Mouse (Mus musculus): ENCODE data around the gene Casp3. TPM values are rescaled to one million over a fixed set of nuclear protein-coding genes. Genes with fewer than 3 reads are reported as not detected.

Gene Casp3
- total RNA-seq, 2 experiments from 2014 or later, result 33.6 to 54.1 TPM

DNA sequence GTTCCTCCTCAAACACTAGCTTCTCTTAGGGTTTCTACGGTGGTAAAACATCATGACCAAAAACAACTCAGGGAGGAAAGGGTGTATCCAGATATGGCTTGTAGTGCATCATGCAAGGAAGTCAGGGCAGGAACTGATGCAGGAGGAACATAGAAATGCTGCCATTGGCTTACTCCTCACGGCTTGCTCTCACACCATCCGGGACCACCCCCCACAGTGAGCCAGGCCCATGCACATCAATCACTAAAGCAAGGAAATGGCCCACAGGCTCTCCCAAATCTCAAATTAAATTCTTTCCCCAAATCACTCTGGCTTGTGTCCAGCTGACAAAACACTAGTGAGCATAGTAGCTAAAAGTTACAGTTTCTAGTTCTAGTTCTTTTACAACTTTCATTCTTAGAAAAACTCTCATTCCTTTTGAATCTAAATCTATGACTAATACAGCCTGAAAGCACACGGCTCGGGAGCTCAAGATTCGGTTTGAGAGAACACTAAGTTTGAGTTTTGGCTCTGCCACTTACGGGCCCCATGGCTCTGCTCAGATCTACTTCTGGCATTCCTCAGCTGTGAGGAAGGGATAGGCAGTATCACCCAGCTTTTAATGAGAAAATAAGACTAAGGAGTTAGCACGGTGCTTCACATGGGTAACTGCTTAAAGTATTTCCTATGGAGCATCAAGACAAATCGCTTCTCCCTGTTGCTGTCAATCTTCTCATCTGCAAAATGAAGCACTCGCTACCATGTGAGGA lies 16.0 kb upstream of the Casp3 start:
- no peak for ATAC-seq (replicated peaks; ENCODE audit: poor library complexity, severe bottlenecking)

DNA sequence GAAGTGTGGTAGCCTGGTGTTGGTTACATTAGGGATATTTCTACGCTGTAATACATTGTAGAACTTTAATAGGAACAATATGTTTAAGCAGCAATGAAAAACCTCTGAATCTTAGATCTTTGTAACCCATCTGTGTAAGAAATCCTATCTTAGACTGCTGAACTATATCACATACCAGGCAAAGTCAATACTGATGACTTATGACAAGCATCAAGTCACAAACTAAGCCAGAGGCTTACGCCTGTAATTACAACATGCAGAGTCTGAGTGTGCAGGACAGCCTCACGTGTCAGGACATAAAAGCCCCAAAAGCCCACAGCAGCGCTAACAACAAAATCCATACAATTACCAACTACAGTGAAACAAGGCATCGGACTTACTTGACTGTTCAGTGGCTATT lies 13.5 kb upstream of the Casp3 start:
- no peak for ATAC-seq (replicated peaks; ENCODE audit: poor library complexity, severe bottlenecking)

DNA sequence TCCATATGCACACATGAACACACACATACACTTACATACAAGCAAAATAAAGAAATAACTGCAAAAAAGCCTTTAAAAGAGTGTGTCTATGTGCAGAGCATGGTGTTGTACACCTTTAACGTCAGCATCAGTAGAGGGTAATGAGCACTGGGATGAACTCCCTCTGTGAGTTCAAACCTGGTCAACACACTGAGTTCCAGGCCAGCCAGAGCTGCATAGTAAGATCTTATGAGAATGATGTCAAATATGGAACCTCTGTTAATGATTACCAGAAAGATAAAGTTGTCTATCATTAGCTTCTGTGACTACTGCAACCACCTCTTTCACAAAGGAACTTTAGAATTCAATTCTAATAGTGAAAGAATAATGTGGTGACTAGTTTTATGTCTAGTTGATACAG lies 10.2 kb upstream of the Casp3 start:
- no peak for ATAC-seq (replicated peaks; ENCODE audit: poor library complexity, severe bottlenecking)

DNA sequence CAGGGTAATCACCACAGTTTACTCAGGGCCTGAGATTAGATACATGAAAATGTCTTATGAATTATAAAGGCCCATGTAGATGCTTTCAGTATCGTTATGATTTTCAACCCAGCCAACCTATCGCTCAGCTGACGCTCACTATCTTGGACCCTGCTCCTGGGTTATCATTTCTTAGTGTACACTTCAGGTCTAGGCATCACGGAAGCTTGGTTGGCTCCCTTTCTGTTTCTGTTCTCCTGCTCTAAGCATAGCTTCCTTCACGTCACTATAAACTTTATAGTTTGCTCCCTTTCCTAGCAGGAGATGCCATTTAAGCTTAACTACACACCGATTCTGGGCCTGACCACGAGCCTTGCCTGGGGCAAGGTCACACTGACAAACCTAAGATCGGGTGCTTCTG lies 5.5 kb upstream of the Casp3 start:
- no peak for ATAC-seq (replicated peaks; ENCODE audit: poor library complexity, severe bottlenecking)

DNA sequence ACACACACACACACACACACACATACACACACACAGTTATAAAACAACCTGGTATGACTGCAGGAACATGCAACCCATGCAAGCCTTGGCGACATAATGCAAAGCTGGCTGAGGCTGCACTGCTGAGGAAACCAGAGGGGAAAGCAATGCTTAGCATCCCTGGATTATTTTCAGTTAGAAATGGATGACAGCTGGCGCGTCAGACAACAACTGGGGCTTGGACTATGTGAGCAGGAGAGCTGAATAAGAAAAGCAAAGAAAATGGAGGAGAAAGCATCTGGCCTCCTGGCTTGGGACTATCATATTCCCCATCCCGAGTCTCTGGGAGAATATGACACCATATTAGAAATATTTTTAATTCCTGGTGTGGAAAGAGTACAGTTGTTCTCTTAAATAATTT lies 4.2 kb upstream of the Casp3 start:
- no peak for ATAC-seq (replicated peaks; ENCODE audit: poor library complexity, severe bottlenecking)

DNA sequence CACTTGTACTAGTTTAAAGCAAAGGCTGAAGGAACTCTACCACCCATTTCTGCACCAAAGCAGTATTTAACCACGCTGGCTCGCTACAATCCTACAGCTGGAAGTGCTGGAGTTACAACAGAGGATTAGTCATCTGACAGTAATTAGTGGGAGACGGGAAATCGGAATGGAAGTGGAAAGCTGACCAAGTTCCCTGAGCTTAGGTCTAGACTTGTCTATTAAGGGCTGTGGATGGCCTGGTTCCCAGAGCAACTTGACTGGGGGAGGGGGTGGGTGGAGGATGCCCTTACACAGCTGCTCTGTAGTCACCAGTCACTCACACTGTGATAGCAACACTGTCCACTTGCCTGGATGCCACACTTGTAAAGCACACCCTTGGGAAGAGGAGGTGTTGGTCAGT lies 3.7 kb upstream of the Casp3 start:
- no peak for ATAC-seq (replicated peaks; ENCODE audit: poor library complexity, severe bottlenecking)

DNA sequence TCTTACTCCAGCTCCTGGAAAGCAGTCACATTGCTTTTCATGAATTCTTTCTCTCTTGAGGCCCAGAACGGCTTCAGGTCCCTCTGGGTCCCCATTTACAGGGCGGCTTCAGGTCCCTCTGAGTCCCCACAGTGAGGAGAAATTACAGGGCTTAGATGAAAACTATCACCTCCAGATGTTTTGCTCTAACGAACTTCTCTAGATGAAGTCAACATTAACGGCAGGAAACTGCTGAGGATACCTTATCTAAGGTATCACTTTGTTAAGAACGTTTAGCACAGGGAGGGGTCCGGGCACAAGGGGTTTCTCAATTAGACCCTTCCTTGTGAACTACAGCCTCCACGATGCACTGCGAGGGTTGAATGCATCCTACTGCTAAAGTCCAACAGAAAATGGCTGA lies 1.2 kb upstream of the Casp3 start:
- ATAC-seq (replicated peaks; ENCODE audit: poor library complexity, severe bottlenecking), result no peak

DNA sequence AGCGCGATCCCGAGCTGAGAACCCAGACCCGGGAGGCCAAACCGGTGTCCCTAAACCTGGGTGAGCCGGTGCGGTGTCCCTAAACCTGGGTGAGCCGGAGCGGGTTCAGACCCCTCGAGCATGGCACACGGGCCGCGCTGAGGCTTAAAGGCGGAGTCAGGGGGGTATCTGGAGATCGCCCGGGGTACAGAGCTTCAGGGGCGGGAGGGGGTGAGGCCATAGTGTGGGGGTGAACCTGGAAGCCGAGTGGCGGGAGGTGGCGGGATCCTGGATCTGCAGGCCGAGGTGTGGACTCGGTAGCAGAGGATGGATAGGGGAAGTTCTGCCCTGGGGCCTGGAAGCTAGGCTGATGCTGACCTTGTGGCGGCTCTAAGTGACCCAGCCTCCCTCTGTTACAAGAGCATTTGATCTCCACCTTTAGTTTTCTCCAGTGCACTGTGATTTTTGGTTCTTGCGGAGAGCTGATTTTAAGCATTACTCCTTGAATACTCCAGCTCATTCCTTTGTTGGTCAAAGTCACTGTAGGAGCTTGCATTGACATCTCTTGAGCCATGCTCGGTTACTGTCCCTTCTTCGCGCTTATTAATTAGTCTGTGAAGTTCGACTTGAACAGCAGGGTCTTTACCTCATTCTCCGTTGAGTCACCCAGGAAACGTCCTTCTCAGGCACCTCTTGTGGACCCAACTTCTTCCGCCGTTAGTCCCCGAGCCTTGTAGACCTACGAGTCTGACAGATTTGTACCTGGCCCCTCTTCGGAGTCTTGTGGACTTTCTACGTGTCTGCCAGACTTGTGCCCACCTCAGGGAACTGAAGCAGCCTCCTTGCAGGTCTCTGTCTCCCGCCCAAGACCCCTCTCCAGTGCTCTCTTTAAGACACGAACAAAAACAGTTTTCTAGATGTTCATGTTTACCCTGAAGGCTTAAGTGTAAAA lies 864 bp downstream of the Casp3 start:
- ATAC-seq (replicated peaks; ENCODE audit: poor library complexity, severe bottlenecking), result peak; percentile 42

DNA sequence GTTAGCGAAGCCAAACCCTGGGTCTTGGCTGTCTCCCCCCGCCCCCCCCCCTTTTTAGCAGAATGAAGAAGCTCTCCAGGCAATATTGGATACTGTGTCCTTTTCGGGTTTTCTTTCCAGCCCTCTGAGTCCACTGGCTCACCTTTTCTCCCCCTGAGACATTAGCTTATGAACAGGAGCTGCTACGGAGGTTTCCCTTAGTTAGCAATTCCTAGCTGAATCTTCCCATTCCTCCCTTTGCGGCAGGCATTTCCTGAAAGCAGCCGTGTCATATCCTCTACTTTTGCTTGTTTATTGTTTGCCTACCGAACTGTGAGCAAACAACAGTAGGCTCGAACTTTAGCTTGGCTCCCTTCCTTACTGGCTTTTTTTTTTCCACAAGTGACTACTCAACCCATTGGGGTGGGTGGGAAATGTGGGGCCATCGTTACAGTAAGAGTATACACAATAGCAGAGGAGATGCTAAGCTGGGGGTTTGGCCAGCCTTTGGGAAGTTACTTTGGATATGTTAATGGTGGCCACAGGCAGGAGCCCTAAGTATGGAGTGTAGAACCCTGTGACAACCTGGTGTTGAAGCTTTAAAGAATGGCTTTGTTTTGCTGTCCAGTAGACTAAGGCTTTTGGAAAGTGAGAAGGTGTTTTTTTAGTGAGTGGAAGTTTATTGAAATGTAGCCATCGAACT lies 1.7 kb downstream of the Casp3 start:
- no peak for ATAC-seq (replicated peaks; ENCODE audit: poor library complexity, severe bottlenecking)

DNA sequence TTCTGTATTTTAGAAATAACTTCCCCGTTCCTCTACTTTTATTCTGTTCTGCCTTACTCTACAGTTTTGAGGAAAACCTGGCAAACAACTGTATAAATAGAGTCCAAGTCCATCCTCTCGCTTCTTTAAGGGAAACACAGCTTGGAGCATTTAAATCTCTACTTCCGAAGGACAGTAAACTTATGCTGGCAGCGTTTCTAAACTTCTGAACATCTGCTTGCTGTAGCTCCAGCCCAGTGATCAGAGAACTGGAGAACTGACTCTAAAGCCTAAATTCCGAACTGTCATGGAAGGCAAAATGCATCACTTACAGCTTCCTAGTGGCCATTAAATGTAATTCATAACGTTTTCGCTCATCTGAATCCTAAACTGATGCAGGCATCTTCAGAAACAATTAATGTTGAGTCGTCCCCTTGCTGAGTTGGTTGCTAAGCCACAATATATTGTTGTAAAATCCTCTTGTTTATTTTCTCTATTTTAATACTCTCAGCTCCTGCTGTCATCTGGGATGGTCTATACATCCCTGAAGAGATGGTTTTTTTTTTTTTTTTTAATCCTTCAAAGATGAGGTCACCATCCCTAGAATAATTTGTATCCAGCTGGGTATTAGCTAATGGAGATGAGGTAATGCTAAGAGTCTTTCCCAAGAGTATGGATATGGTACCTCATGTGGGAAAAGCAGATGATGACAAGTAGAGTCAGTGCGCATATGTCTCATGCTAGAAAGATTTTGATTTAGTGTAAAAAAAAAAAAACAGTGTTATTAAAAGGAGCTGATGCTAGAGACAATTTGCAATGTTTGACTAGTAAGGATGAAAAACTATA lies 5.6 kb downstream of the Casp3 start:
- no peak for ATAC-seq (replicated peaks; ENCODE audit: poor library complexity, severe bottlenecking)

DNA sequence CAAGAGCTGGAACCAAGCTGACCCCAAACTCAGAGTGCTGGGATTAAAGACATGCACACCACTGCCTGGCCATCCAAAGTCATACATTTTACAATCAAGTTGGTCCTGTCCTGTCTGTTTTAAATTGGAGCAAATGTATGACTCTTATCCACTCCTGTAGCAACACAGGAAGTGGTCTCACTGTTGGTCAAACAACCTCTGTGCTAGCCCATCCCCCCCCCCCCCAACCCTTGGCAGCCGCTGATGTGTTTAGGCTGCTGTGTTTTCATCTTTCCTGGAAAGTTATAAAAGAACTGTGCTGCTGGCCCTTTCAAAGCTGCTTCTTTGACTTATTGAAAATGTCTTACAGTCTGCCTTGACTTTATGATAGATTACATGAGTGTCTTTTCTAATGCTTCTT lies 8.1 kb downstream of the Casp3 start:
- peak; percentile 35 for ATAC-seq (replicated peaks; ENCODE audit: poor library complexity, severe bottlenecking)

DNA sequence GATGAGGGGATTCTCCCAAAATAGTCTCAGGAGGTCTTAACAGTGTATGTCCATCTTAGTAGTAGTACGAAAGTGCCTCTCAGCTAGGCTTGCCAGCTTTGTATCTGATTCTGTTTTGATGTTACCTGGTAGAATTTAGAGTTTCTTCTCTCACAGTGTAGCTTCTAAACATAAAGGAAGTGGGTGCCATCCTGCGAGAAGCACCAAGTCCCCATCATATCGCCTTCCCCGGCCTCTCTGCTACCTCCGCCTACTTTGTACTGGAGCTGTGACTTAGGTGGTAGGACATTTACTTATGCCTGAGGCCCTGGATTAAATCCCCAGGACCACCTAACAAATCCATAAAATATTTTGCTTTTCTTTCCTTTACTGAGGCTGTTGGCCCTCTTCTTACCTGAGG lies 9.6 kb downstream of the Casp3 start:
- ATAC-seq (replicated peaks; ENCODE audit: poor library complexity, severe bottlenecking), result no peak

DNA sequence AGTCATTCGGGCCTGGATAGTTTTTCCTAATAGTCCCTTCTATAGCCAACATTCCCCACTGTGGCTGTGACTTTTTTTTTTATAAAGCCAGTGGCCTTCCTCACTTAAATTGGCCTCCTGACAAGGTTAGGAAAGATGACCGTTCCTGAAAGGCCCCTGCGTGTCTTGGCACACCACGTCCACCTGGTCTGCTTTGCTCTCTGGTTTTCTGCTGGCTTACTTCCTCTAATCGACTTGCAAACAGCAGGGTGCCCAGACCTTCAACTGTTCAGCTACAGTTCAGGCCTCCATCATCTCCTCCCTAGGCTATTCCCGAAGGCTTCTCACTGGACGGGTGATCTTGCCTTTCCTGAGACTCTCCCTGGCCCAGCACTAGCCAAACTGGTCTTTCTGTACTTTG lies 10.8 kb downstream of the Casp3 start:
- ATAC-seq (replicated peaks; ENCODE audit: poor library complexity, severe bottlenecking), result peak; percentile 59

DNA sequence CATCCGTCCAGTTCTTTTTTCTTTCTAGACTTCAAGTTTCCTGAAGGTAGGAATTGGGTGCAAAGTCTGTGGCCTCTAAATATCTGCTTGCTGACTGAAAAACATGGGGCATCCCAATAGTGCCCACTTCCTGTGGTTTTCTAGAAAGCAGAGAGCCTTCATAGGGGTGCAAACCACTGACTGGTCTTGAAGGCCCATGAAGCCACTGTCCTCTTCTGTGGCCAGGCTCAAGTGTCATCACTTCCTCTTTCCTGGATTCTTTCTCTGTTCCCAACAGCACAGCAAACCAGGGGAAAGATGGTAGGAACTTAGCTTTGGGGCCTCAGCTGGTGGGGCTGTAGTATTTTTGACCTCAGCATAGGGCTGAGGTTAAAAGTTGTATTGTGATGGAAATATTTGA lies 11.6 kb downstream of the Casp3 start:
- ATAC-seq (replicated peaks; ENCODE audit: poor library complexity, severe bottlenecking), result peak; percentile 83

DNA sequence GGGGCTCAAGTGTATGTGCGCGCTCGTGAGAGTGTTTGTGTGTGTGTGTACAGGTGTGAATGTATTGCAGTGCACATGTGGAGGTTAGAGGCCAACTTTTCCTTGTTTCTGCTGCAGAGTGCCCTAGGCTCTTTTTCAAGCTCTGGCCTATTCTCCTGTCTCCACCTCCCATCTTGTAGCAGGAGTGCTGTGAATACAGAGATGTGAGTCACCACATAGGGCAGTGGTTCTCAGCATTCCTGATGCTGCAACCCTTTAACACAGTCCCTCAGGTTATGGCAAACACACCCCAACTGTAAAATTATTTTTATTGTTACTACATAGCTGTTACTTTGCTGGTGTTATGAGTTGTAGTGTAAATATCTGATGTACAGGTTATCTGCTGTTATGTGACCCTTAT lies 13.3 kb downstream of the Casp3 start:
- no peak for ATAC-seq (replicated peaks; ENCODE audit: poor library complexity, severe bottlenecking)

DNA sequence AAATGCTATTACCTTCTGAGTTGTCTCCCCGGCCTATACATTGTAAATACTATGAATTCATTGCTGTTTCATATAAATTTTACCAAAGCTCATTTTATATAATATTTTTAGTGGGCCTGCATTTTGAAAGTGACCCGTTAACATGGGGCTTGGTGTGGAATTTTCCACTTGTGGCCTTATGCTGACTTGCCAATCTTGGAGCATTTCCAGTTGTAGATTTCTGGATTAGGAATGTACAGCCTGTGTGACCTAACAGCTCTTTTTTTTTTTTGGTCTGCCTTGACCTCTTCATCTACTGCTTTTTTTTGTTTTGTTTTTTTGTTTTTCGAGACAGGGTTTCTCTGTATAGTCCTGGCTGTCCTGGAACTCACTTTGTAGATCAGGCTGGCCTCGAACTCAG lies 13.8 kb downstream of the Casp3 start:
- ATAC-seq (replicated peaks; ENCODE audit: poor library complexity, severe bottlenecking), result no peak

DNA sequence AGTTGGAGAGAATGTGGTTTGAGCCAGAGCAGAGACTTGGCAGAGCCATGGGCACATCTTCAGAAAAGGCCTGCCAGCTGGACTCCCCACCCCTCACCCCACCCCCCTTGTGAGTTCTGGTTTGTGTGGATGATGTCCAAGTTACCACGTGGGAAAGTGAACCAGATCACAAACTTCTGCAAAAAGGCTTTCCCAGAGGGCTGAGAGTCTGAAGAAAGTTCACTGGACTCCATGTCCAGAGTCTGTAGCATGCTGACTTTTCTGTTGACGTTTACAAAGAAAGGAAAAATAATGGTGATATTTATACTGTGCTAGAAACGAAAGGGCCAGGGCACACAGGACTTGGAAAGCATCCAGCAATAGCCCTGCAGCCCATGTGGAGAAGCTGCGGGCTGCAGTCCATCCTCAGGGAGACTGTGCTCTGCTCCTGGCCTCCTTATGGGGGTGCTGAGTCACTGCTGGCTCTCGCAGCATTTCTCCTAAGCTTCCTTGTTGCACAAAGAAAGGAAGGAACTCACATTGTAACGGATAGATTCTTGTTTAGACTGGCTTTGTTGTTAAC lies 22.0 kb downstream of the Casp3 start:
- peak; percentile 62 for ATAC-seq (replicated peaks; ENCODE audit: poor library complexity, severe bottlenecking)

DNA sequence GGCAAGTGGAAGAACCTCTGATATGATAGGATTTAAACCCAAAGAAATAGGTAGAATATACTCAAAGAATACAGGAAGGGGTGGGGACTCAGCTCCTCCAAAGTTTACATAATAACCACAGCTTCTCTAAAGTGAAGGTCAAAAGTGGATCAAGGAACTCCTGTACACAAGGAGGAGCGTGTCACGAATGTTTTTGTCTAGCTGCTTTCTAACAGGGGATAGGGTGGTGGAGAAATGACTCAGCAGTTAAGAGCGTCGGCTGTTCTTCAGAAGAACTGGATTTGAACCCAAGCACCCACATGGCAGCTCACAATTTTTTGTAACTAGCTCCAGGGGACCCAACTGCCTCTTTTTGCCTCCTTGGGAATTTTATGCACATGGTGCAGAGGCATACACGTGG lies 22.8 kb downstream of the Casp3 start:
- peak; percentile 90 for ATAC-seq (replicated peaks; ENCODE audit: poor library complexity, severe bottlenecking)

DNA sequence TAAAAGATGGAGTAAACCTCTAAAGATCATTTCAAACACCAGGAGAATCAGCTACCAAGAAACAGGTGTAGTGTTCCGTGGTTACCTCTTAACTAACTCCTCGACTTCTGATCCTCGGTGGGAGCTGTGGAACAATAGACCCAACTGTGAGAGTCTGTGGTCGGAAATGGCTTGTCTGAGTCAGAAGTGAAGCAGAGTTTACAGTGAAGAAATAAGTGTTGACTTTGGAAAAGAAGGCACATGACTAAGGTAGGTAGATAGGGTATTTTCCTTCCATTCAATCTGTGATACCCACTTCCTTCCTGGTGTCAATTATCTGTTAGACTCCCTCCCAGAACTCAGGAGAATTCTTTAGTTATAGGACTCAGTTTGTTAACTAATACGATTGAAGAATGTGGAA lies 24.2 kb downstream of the Casp3 start:
- peak; percentile 71 for ATAC-seq (replicated peaks; ENCODE audit: poor library complexity, severe bottlenecking)

DNA sequence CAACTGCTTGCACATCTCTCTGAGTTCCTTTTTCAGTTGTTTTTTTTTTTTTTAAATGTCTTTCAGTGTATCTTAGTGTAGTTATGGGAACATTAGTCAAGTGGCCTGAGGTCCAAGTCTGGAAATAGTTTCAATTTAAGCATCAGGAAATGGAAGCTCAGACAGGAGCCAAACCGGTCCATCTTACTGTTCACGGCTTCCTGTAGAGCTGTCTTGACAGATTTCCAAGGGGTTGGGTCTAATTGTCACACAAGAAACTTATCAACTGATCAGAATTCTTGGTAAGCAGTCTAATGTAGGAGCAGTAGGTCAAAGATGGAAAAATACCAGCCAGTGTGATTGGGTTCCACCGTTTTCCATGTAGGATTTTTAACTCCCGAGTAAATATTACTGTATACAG lies 31.3 kb downstream of the Casp3 start:
- no peak for ATAC-seq (replicated peaks; ENCODE audit: poor library complexity, severe bottlenecking)

Measured in granulocyte monocyte progenitor cell, adult 5-6 weeks (primary cell).